Mouse (Mus musculus) cerebellum, adult 9-11 months (tissue): ENCODE measurements around the gene Rmnd5a.

Experiments used
- DNase-seq: peaks from one replicate; pipeline ENCODE4 v3.0.0; 2022

Rmnd5a gene

DNA sequence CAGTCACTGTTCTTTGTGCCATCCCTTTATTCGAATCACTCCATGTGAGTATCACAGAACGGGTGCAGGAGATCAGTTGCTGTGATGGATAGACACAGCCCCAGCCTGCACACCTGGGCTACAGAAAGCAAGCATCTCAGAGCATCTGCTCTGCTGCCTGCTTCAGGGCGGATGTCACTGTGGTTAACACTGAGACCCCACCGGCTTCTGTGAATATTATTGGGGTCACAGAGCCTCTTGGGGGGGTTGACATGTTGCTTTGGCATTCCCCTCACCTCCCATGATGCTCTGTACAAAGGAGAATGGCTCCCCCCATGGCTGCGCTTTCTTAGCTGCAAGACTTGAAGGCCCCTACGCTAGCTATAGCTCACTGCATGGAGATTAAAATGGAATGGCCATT is 71.0 kb downstream of the Rmnd5a start:
- DNase-seq, result no peak

DNA sequence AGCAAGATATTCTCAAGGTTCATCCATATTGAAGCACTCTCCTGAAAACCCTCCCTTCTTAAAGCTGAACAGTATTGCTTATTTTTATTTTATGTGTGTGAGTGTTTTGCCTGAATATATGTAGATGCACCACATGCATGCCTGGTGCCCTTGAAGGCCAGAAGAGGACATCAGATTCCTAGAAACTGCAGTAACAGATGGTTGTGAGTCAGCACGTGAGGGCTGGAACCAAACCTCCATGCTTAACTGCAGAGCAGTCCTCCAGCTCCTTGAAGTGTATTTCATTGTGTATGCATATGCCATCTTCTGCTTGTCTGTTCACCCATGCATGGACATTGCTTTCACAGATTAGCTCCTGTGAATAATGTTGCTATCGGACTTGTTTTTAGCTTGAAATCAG is 76.4 kb downstream of the Rmnd5a start:
- no peak for DNase-seq

DNA sequence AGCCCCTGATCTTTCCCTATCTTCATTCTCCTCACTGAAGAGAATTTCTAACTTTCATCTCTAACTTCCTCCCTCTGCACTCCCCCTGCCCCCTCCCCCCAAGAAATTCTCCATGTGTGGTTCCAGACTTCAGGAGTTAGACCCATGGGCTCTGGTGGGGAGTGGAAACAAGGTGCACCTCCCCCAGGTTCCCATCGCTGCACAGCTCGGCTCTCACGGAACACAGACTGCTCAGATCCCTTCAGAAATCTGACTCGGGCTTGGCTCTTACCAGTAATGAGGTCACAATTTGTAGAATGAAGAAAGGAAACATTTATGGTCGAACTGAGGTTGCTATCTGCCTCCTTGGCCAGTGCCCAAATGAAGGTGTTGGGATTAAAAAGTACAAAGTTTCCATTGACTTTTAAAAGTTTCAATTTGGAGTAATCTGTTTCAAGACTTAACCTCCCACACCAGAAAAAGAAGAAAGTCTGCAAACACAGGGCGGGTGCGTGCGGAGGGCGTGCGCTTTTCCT is 79.2 kb downstream of the Rmnd5a start:
- DNase-seq, result no peak

DNA sequence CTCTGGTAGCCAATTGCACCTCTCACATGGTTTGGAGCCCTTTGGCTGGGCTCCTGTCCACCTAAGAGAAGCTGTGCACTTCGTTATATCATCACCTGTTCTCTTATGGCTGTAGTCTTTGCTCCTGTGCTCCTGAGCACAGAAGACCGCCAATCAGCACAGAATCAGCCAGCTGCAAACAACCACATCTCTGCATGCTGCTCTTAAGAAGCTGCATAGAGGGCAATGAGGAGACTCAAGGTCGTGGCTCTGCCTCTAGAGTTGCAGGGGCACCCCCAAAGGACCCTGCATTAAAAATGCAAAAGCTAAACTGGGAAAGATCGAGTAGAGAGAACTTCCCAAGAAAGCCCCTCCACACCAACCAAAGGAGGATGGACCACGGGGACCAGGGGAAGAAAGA is 79.7 kb downstream of the Rmnd5a start:
- DNase-seq, result no peak

DNA sequence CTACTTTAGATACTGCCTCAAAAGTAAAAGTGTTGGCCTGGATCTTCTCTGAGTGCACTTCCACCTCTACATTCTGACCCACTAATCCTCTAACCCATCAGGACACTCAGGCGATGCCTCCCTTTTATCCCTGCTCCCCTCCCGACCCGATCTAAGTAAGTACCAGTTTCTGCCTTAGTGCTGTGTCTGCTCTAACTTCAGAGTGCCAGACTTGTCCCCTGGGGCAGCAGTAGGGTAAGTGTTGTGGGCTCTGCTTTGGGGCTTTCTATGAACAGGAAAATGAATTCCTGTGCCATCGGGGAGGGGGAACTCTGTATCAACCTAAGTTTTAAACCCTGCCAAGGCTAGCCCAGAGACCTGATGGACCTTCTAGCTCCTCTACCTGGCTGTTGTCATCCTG is 80.2 kb downstream of the Rmnd5a start:
- DNase-seq, result no peak

DNA sequence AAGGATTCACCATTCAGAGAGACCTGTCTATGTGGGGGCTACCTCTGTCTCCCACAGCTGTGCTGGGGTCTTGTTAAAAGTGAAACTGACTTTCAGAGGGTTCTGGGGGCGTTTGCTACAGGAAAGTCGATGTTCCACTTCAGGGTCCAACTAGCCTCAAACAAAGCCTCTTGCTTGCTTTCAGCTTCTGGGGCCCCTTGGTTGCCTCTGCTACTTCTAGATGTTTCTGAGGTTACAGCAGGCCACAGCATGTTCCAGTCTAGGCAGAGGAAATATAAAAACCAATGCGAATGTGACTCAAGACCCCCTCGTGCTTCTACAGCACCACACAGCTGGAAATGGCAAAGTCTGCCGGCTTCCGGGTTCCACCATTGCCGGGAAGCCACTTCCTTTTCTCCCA is 82.9 kb downstream of the Rmnd5a start:
- DNase-seq, result no peak

DNA sequence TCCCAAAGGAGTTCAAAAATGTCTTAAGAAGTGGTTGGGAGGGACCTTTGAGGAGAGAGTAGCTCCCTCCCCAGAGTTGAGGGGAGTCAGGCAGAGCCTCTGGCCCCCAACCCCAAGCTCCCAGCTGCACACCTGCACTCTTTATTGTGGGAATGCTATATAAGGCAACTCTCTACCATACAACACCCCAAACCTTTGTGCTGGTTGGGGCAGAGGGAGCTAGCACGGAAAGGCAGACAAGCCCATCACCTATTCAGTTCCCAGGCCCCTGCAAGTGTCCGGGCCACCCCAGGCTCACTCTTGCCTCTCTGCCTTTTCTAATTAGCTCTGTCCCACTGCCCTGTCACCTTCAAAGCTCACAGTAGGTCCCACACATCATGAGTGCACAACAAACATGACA is 86.7 kb downstream of the Rmnd5a start:
- DNase-seq, result no peak

DNA sequence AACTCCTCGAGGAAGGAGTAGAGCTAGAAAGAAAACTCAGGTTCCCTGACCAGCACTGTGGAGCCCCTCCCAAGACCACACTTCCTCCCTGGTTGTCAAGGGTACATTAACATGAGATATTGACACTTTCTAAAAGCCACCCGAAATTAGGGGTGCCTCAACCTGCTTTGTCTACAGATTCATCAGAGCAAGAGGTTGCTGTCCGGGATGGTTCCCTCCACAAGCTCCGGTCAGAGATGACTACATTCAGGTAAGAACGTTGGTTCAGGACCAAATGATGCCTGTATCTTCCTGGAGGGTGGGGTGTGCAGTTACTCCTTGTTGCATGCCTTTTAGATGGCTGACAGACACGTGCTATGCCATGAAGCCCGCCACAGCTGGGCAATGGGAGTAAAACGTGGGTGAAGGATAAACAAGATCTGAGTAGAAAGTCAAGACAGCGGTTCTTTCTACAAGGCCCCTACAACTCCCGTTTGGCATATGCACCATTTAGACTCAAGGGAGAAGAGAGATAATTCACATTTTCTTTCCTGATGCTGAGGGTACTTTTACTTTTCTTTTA is 87.5 kb downstream of the Rmnd5a start:
- DNase-seq, result no peak

DNA sequence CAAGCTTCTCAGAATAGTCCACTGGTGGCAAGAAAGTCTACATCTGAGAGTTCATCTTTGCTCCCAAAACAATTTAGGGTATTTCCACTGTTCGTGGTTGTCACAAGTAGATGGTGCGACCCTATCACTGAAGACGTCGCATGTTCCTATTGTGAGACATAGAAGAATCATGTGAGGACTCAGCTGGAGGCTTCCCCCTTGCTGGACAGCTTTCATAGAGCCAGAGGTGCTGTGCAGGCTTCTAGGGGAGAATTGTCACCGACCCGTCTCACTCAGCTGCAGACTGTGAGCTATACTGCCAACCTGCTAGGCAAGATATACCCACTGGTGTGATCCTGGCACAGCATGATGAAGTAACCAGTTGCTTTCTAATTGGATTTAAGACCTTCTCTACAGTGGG is 88.2 kb downstream of the Rmnd5a start:
- DNase-seq, result no peak

DNA sequence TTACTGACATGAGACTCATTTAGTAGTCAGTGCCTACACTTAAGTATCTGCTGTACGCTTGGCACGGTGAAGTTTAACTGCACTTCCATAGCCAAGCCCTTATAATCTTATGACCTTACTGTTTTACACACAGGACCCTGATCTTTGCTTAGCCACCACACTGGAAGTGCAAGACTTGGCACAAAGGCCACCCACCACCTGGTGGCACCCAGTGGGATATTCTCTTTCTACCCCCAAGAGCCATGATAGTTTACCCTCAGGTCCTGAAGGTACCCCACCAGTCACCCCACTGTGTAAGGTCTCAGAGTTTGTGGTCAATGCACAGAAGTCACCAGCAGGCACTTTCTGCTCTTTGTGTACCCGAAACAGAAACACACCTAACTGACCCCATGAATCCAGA is 89.2 kb downstream of the Rmnd5a start:
- no peak for DNase-seq

DNA sequence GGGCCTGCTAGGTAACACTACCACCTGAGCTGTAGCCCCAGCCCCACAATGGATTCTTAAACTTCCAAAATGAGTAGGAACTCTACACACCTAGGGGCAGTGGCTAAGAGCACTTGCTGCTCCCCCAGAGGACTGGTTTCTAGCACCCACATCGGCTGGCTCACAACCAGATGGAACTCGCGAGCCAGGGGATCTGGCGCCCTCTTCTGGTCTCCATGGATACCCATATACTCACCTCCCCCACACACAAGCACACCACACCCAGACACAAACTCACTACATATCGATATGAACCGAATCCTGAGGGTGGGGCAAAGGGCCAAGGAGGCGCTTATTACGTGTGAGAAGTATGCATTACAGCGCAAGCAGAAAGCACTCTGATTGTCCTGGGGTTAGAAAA is 92.4 kb downstream of the Rmnd5a start:
- no peak for DNase-seq

DNA sequence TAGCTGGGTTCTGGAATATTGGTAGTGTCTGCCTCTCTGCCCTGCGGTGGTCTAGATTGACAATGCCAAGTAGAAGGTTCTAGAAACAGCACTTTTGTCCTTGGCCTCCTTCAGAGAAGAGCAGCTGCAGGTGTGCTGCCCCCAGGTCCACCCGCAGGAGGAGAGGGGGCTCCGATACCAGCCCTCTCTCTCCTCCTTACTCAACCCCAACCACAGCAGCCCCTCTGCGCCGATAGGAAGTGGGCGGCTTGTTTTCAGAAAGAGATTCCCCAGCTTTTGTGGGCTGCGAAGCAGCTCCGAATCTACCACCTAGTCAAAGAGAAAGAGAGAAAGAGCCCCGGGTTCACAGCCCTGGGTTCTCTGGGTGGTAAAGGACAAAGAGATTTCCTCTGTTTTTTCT is 99.3 kb downstream of the Rmnd5a start:
- DNase-seq, result no peak

DNA sequence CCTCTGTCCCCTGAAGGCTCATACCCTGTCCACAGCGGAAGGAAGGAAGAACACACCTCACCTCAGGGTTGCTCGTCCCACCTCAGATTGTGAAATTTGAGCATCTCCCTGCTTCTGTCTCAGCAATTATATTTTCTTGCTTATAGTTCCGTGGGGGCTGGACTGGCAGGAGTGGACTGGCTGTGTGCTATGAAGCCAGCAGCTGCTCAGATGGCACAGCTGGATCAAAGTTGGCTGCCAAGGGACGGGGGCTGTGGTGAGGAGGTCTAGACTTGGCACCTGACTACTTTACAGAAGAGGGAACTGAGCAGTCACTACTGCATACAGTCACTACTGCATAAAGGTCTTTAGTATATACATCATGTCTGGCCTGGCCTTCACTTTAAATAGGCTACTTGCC is 101.1 kb downstream of the Rmnd5a start:
- DNase-seq, result no peak

DNA sequence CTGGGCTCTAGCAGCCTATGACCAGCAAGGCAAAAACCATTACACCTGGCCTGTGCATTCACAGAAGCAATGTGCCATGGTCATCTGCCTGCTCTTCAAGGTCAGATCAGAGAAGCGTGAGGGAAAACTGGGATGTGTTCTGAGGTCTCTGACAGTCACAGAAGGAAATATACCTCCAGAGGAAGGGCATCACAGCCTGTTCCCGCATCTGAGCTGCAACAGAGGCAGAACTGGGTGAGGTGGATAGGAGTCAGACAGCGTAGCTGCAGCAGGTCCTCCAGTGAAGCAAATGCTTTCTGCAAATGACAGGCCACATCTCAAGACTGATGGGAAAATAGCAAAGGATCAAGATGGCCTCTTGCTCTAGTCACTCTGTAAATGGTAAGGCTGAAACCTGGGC is 101.5 kb downstream of the Rmnd5a start:
- no peak for DNase-seq
